Mouse (Mus musculus) right cerebral cortex, postnatal 36 days (tissue): ENCODE results near the gene Arf6.
"Not testable (repeated sequence)": the region's sequence is repeated elsewhere in the genome, so short reads cannot be mapped to it uniquely, and the experiment has no call there.

Experiments
- DNase-seq, 2 experiments: peaks; one replicate each; pipeline ENCODE4 v3.0.0; 2022; ENCODE audit warnings: low spot score in 2 of 2, mixed read lengths in 1 of 2

Arf6 gene

GRCm38 (mm10) chr12:69371854-69372671 lies at the start of gene Arf6, which contains the start of gene Gm9887:
Gene Arf6, plus strand, starts transcription at chr12:69372150.
Gene Gm9887, minus strand, starts transcription at chr12:69372458.
- peak; percentile 95 for DNase-seq

GRCm38 (mm10) chr12:69331187-69331586 lies 40.8 kb upstream of the Arf6 start:
- DNase-seq = no peak

GRCm38 (mm10) chr12:69332147-69332546 lies 39.8 kb upstream of the Arf6 start:
- no peak for DNase-seq

GRCm38 (mm10) chr12:69333547-69333946 lies 38.4 kb upstream of the Arf6 start:
- no peak for DNase-seq

- DNase-seq = no peak
Measured at GRCm38 (mm10) chr12:69349928-69350327, 22.0 kb upstream of the Arf6 start.

GRCm38 (mm10) chr12:69351685-69352084 lies 20.3 kb upstream of the Arf6 start:
- DNase-seq = no peak

GRCm38 (mm10) chr12:69356546-69357299 lies 15.2 kb upstream of the Arf6 start, which contains the start of gene Nemf:
Gene Nemf, minus strand, starts transcription at chr12:69357165.
- peak; percentile 83 to 88 for DNase-seq

- no peak for DNase-seq
Measured at GRCm38 (mm10) chr12:69357300-69357646, 14.7 kb upstream of the Arf6 start.

- peak; percentile 47 to 48 for DNase-seq
Measured at GRCm38 (mm10) chr12:69360655-69360996, 11.3 kb upstream of the Arf6 start.

GRCm38 (mm10) chr12:69360997-69361899 lies 10.7 kb upstream of the Arf6 start:
- peak; percentile 98 to 99 for DNase-seq

GRCm38 (mm10) chr12:69361919-69362318 lies 10.0 kb upstream of the Arf6 start:
- no peak for DNase-seq

- DNase-seq = no peak
Measured at GRCm38 (mm10) chr12:69362388-69362787, 9.6 kb upstream of the Arf6 start.

GRCm38 (mm10) chr12:69363110-69363509 lies 8.8 kb upstream of the Arf6 start:
- DNase-seq = not testable (repeated sequence)

GRCm38 (mm10) chr12:69363899-69364762 lies 7.8 kb upstream of the Arf6 start:
- DNase-seq = peak; percentile 23 to 41

GRCm38 (mm10) chr12:69365757-69366156 lies 6.2 kb upstream of the Arf6 start:
- no peak for DNase-seq

GRCm38 (mm10) chr12:69366424-69366823 lies 5.5 kb upstream of the Arf6 start:
- no peak for DNase-seq

- DNase-seq = no peak
Measured at GRCm38 (mm10) chr12:69367557-69367956, 4.4 kb upstream of the Arf6 start.

- no peak for DNase-seq
Measured at GRCm38 (mm10) chr12:69370936-69371335, 1.0 kb upstream of the Arf6 start.

GRCm38 (mm10) chr12:69371421-69371853 lies 513 bp upstream of the Arf6 start:
- DNase-seq = no peak

- peak in 1 of 2 experiments; percentile 11 for DNase-seq
Measured at GRCm38 (mm10) chr12:69372731-69373331, 881 bp downstream of the Arf6 start.
